Mouse (Mus musculus) right cerebral cortex, postnatal 25 days (tissue): ENCODE results near the gene Pabpn1l.

Source experiments
- DNase-seq: peaks from one replicate; pipeline ENCODE4 v3.0.0; 2022

Pabpn1l gene

GRCm38 (mm10) chr8:122616181-122616905 is 6.2 kb downstream of the Pabpn1l start:
- no peak for DNase-seq

- DNase-seq, result peak; percentile 93
These were observed 11.0 kb downstream of the Pabpn1l start, which contains the start of the genes Galns and Trappc2l for GRCm38 (mm10) chr8:122611295-122612133. Gene Galns (minus strand): TSS chr8:122611463. Gene Trappc2l (plus strand): TSS chr8:122611640.

- DNase-seq, result no peak
These were observed 11.8 kb downstream of the Pabpn1l start for GRCm38 (mm10) chr8:122610612-122611277.

- no peak for DNase-seq
These were observed 12.3 kb downstream of the Pabpn1l start for GRCm38 (mm10) chr8:122610209-122610608.

GRCm38 (mm10) chr8:122606810-122607209 is 15.7 kb downstream of the Pabpn1l start:
- DNase-seq, result no peak

- peak; percentile 11 for DNase-seq
These were observed 17.2 kb downstream of the Pabpn1l start for GRCm38 (mm10) chr8:122605367-122605766.

- no peak for DNase-seq
These were observed 17.9 kb downstream of the Pabpn1l start for GRCm38 (mm10) chr8:122604640-122605039.

GRCm38 (mm10) chr8:122600666-122601065 is 21.9 kb downstream of the Pabpn1l start:
- no peak for DNase-seq

GRCm38 (mm10) chr8:122596031-122596430 is 26.5 kb downstream of the Pabpn1l start:
- no peak for DNase-seq

GRCm38 (mm10) chr8:122593783-122594507 is 28.6 kb downstream of the Pabpn1l start:
- no peak for DNase-seq

- no peak for DNase-seq
These were observed 29.3 kb downstream of the Pabpn1l start for GRCm38 (mm10) chr8:122593240-122593639.

GRCm38 (mm10) chr8:122586749-122587148 is 35.8 kb downstream of the Pabpn1l start:
- DNase-seq, result no peak

GRCm38 (mm10) chr8:122586171-122586570 is 36.4 kb downstream of the Pabpn1l start:
- DNase-seq, result no peak

- DNase-seq, result no peak
These were observed 37.1 kb downstream of the Pabpn1l start for GRCm38 (mm10) chr8:122585411-122585891.

GRCm38 (mm10) chr8:122584981-122585380 is 37.6 kb downstream of the Pabpn1l start:
- no peak for DNase-seq

- DNase-seq, result no peak
These were observed 41.6 kb downstream of the Pabpn1l start for GRCm38 (mm10) chr8:122580926-122581325.

- DNase-seq, result no peak
These were observed 43.3 kb downstream of the Pabpn1l start for GRCm38 (mm10) chr8:122579196-122579595.

- no peak for DNase-seq
These were observed 45.4 kb downstream of the Pabpn1l start for GRCm38 (mm10) chr8:122577116-122577515.

GRCm38 (mm10) chr8:122576648-122577022 is 45.9 kb downstream of the Pabpn1l start, which contains the start of gene Aprt:
Gene Aprt (minus strand): TSS chr8:122576909.
- peak; percentile 93 for DNase-seq

- no peak for DNase-seq
These were observed 46.5 kb downstream of the Pabpn1l start for GRCm38 (mm10) chr8:122575735-122576647.

- DNase-seq, result no peak
These were observed 47.3 kb downstream of the Pabpn1l start for GRCm38 (mm10) chr8:122575286-122575685.
